Mouse (Mus musculus) heart, adult 2 months (tissue): ENCODE results near the gene Gm30302.

ENCODE experiments used
- CTCF ChIP-seq: fragments of 200-600 bp; IDR thresholded peaks from 2 replicates; pipeline ENCODE4 v1.8.1; 2022; ENCODE audit warnings: antibody characterized with exemption, mild to moderate bottlenecking, moderate library complexity
- EP300 ChIP-seq: fragments of 200-500 bp; IDR thresholded peaks from 2 replicates; pipeline ENCODE4 v1.6.1; 2011; ENCODE audit warnings: low read depth, low read length, control low read depth; ENCODE audit not compliant: insufficient read depth
- POLR2A ChIP-seq: fragments of 200-500 bp; IDR thresholded peaks from 2 replicates; pipeline ENCODE4 v1.6.1; 2011; ENCODE audit warnings: mild to moderate bottlenecking, low read depth, low read length, control low read depth; ENCODE audit not compliant: insufficient read depth

- TF ChIP-seq POLR2A (no peak), CTCF (no peak), EP300 (no peak)
These were observed 33.5 kb downstream of the Gm30302 start for GRCm38 (mm10) chr13:49765306-49765705.
